Mouse (Mus musculus) E14TG2a.4 (cell line): ENCODE measurements around the gene Irs1.

Experiments used
- CTCF ChIP-seq: conservative IDR thresholded peaks from 2 replicates; pipeline ENCODE4 v1.5.1; 2014; ENCODE audit warnings: low read length
- POU5F1 ChIP-seq: IDR thresholded peaks from 2 replicates; pipeline ENCODE4 v1.6.1; 2014; ENCODE audit warnings: low read length, borderline replicate concordance

- no peak for TF ChIP-seq CTCF
- no peak for TF ChIP-seq POU5F1
Observed at GRCm38 (mm10) chr1:82272231-82272630, 19.0 kb downstream of the Irs1 start.
